Mouse (Mus musculus) NIH3T3 (cell line): ENCODE data around the gene Btf3l4.
A peak's percentile ranks its signal among the peaks of the same experiment; 100 is the strongest.

Experiments used
- DNase-seq: peaks from one replicate; pipeline ENCODE4 v3.0.0-alpha.2; 2012; ENCODE audit warnings: low read depth

The Btf3l4 gene

DNA sequence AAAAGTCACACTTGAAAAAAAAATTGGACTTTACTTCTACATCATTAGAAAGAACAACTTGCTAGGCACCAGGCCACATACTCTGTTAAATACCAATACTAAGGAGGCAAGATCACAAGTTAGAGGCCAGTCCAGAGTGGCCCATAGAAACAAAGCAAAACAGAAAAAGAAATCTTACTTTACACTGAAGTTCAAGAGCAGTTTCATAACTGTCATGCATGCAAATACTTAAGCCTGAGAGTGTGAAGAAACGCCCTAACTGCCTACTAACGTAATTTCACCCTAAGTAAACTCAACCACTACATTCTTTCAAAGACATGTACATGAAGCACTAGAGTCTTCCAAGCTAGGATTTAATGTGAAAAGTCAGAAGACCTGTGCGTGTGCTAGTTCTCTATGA is 7.7 kb downstream of the Btf3l4 start:
- no peak for DNase-seq

DNA sequence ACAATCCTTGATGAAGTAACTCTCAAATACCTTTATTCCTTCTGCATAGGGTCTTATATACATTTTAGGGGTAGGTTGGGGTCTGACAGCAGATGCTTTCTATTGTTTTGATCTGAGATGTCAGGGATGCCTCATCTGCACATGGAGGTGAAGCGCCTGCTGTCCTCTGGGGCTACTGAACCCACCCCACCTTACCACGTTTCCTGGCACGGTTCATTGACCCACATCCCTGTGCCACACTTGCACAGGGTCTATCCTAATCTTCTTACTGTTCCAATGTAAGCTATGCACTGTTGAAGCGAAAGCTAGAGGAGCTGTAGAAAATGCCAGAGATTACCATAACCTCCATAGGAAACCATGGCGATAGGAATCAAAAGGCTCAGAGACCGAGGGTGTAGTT is 21.9 kb downstream of the Btf3l4 start:
- DNase-seq = no peak

DNA sequence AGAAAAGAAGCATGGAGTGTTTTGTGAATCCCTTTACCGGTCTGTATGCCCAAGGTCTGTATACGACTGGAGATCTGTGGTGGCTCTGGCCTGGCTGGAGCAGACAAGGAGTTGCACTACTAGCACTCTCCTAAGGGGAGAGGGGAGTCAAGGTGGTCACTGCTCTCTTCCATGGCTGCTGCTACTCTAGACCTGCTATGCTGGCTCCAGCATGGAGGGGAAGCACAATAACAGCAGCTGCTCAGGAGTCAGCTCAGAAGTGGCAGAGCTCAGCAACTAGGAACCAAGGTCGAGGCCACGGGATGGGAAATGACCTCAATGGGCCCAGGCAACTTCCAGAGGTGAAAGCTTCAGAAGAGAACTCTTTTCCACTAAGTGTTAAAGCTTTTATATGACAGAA is 22.3 kb downstream of the Btf3l4 start:
- no peak for DNase-seq

DNA sequence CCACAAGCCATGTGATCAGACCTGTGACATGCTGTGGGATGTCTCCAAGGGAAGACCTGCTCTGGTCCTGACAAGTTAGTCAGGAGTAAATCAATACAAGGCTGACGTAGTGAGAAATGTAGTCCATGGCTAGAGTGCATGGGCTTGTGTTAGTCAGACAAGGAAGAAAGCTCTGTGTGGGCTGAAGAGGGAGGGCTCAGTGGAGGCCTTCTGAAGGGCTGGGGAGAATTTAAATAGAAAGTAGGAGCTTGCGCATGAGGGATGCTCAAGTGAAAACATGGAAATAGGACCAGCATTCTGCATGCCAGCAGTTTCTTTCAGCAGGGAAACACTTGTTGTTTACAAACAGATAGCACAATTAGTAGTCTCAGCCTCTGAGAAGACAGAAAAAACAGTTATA is 29.9 kb downstream of the Btf3l4 start:
- peak; percentile 46 for DNase-seq

DNA sequence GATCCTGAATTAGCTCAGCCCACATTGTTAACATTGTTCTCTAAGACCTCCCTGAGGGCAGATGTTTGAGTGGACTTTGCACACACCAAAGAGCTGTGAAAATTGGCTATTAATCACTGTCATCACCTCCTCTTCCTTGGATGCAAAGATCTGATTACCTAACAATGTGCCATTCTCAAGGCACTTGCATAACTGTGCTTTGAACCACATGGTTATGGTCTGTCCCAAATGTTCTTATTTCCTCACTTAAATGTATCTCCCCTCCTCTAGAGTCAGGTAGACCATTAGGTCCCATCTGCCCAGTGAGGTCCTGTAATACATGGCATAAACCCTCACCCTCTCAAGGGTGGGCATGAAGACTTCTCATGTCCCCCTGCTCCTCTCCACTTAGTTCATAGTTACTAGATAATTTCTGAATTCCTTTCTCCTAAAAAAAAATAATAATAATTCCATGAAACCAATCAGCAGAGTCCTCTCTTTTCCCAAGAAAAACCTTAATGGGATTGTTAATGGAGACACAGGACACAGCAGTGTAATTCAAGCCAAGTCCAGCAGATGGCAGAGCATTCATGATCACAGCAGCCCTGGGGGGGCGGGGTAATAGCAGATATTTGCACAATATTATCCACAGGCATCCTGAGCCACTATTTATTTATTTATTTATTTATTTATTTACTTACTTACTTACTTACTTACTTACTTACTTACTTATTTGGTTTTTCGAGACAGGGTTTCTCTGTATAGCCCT is 35.2 kb downstream of the Btf3l4 start:
- peak; percentile 93 for DNase-seq

DNA sequence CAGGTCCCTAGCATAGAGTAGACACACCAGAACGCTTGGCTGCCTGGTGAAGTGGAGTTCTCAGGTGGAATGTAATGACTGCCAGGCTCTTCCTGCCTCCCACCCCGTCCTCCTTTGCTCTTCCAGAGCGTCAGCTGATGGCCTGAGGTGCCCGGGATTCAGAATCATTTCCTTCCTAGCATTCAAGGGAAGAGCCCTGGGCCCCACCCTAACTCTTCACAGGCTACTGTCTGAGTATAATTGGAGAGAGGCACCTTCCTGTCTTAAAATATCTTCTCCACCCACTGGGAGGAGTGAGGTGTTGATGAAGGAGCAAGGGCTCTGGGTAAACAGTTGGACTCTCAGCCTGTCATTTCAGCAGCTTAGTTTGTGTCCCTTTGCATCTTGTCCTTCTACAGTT is 36.7 kb downstream of the Btf3l4 start:
- no peak for DNase-seq

DNA sequence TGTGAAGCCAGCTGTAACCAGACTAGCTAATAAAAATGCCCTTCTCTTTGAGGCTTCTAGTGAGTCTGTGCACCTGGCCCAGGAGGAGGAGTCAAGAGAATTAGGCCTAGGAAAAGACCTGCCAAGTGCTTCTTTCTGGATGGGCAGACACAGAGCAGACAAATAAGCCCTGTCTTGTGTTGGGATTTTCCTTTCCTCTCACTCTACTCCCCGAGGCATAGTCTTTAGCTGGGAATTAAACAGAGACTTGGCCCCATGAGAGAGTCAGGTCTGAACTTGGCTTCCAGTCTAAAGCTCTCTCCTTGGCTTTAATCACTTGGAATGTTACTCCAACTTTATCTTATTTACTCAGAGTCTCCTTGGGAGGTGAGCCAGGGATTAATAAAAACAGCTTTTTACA is 39.5 kb downstream of the Btf3l4 start:
- DNase-seq = peak; percentile 48

DNA sequence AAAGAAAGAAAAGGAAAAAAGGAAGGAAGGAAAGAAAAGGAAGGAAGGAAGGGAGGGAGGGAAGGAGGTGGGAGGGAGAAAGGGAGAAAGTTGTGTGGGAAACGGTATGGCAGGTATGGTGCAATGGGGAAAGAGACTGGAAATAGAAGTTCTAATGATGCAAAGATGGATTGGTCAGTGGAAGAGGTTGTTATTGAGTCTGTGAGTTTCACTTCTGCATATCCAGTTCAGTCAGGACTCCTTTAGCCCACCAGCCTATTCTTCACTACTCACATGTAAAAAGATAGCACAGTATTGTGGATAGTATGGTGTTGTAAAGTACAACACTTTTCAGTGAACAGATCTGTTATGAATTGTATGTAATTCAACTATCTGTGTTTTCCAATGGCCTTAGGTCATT is 42.9 kb downstream of the Btf3l4 start:
- no peak for DNase-seq

DNA sequence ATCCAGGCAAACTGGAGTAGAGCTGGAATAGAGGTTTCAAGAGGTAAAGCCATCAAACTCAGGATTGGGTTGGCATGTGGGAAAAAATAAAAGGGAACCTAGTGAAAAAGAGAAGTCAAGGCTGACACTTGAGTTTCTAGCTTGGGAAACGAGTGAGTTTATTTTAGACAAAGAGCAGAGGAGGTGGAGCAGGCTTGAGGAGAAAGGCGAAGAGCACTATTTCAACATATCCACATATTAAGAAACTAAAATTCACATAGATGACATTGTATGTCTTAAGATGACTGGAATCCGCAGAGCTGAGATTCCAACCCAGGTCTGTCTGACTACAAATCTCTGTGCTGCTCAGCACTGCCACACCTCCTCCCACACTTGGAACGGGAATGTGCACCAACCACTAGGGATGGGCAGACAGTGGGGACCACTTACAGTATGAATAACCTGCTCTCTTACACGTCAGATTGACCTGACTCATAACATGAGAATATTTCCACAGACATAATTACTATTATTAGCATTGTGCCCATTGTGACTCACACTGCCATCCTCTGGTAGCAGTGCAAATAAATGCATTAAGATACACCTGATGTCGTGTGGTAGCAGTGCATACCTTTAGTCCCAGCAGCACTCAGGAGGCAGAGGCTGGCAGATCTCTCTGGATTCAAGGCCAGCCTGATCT is 44.0 kb downstream of the Btf3l4 start:
- DNase-seq = peak; percentile 41

DNA sequence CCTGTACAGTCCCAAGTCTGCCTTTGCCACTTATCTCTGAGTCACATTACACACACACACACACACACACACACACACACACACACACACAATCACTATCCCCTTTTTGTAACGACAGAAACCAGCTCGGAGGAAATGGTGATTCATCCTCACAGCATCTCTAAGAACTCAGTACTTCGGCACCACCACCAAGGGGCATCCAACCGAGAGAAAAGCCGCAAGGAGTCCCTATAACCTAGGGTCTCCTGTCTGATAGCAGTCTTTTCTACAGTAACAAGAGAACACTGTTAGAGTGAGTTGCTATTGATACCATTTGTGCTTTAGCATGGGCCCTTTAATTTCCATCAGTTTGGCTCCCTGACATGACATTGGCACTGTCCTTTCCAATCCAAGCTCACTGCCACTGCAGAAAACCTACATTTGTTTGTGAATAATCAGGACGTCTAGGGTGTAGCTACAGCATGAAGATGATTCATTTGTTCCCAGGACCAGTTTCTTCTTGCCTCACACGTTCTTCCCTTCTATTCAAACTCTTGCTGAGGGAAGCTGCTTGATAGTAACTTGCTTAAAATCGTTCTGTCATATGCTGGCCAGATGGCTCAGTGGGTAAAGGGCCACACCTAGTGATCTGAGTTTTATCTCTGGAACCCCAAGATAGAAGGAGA is 50.9 kb downstream of the Btf3l4 start:
- DNase-seq = peak; percentile 60

DNA sequence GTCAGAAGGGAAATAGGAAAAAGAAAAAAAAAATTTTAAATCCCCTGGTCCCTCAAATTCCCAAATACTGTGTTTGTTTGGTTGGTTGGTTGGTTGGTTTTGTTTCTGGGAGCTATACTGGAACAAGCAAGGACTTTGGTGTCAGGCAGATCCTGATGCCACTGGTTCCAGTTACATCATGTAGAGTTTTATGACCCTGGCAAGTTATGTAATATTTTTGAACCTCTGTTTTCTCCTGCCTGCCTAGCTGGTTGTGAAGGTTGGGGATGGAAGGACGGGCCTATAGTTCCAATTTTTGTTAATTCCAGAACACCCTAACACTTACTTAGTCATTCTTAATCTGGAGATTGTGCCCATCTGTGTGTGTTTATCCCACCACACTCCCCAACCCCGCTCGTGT is 51.8 kb downstream of the Btf3l4 start:
- peak; percentile 17 for DNase-seq

DNA sequence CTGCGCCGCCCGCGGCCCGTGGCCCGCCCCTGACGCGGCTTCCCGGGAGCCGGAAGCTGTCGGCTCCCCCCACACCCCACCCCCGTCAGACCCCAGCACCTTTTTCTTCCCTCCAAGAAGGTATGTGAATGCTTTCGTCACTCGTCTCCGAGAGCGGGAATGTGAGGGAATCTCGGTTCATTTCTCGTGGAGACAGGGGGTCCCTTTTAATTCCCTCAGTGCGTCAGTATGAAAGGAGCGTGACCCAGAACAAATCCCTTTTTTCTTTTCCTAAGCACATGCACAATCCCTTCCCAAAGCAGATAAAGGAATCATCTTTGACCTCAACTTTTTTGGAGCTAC is 52.6 kb downstream of the Btf3l4 start:
- DNase-seq = no peak

DNA sequence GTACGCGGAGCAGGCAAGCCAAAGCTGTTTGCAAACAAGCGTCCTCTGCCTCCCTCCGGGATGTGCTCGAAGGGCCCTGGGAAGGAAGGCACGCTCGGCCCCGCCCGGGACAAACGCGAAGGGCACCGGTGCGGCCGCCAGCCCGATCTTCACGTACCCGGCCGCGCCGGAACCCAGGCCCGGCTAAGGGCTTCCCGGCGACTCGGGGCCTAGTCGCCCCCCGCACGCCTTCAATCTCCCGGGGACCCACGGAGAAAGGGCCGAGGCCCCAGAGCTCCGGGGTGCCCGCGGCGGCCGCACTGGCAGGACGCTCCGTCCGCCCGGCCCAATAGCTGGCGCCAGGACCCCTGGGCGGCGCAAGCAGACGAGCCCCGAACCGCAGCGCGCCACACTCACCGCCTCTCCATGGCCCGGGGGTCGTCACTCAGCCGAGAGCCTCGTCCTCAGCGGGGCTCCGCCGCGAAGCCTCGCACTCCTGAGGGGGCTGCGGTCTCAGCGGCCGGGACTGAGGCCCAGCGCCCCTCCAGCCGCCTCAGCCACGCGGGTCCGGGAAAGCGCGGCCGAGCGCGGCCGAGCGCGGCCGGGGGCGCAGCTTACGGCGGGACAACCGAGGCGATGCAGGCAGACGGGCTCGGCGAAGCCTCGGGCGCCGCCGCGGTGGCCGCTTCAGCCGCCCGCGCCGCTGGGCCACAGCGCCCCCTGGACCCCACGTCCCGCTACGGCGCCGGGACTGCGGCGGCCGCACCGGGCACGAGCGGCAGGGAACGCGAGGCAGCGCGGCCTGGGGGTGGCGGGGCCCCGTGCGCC is 53.2 kb downstream of the Btf3l4 start, which contains the start of gene Zfyve9:
TSS of gene Zfyve9 (minus strand) at position 742 of the 807 bp plus-strand sequence.
- DNase-seq = peak; percentile 92

DNA sequence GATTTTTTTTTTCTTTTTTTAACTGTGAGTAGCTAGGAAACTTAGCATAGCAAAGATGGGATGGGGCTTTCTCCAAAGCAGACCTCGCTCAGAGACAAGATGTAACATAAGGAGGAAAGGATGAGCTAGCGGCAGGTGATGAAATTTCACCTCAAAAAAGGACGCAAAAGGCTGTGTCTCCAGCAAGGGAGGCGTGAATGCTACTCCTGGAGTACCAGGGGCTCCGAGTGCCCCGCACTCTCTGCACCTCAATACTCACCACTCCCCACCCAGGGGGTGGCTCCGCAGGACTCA is 53.7 kb downstream of the Btf3l4 start:
- no peak for DNase-seq

DNA sequence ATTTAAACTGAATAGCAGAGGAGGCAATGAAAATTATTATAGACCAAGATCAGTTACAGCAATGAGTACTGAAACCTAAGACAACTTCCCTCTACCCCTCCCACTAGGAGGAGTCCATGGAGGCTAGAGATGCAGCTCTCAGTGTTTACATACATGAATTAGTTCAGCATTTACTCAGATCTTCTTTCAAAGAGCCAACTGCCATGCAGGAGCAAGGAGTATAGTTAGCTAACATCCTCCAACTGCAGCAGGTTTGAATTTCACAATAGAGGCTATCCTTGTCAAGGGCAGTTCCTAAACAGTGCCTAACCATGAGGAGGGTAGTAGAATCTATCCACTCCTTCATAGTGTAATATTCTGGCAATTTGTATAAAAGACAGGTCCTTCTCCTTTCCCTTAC is 64.9 kb downstream of the Btf3l4 start:
- no peak for DNase-seq
